Mouse (Mus musculus): ENCODE results near the gene Kazald1. TPM values are rescaled to one million over a fixed set of nuclear protein-coding genes. Genes with fewer than 3 reads are reported as not detected.
"Not testable (repeated sequence)": the region's sequence is repeated elsewhere in the genome, so short reads cannot be mapped to it uniquely, and the experiment has no call there.

Gene Kazald1
- total RNA-seq (2015) (0.17 and 0.25 TPM in 2 replicates), total RNA-seq (2017) (0.83 and 0.84 TPM in 2 replicates)

GRCm38 (mm10) chr19:45074580-45075322 is at the start of gene Kazald1:
TSS of gene Kazald1 (plus strand) at chr19:45075241.
- peak; percentile 54 for ATAC-seq (replicated peaks; ENCODE audit: poor library complexity)

- ATAC-seq (replicated peaks; ENCODE audit: poor library complexity): no peak
Observed at GRCm38 (mm10) chr19:45025937-45026568, 49.0 kb upstream of the Kazald1 start.

- no peak for ATAC-seq (replicated peaks; ENCODE audit: poor library complexity)
Observed at GRCm38 (mm10) chr19:45026958-45027670, 47.9 kb upstream of the Kazald1 start.

- ATAC-seq (replicated peaks; ENCODE audit: poor library complexity): no peak
Observed at GRCm38 (mm10) chr19:45027848-45028247, 47.2 kb upstream of the Kazald1 start.

GRCm38 (mm10) chr19:45028746-45029145 is 46.3 kb upstream of the Kazald1 start:
- no peak for ATAC-seq (replicated peaks; ENCODE audit: poor library complexity)

- no peak for ATAC-seq (replicated peaks; ENCODE audit: poor library complexity)
Observed at GRCm38 (mm10) chr19:45029571-45029970, 45.5 kb upstream of the Kazald1 start.

- peak; percentile 49 for ATAC-seq (replicated peaks; ENCODE audit: poor library complexity)
Observed at GRCm38 (mm10) chr19:45030111-45030510, 44.9 kb upstream of the Kazald1 start.

GRCm38 (mm10) chr19:45030746-45031693 is 44.0 kb upstream of the Kazald1 start:
- ATAC-seq (replicated peaks; ENCODE audit: poor library complexity): peak; percentile 77

GRCm38 (mm10) chr19:45031780-45032179 is 43.3 kb upstream of the Kazald1 start:
- ATAC-seq (replicated peaks; ENCODE audit: poor library complexity): peak; percentile 82

GRCm38 (mm10) chr19:45032570-45033332 is 42.3 kb upstream of the Kazald1 start:
- ATAC-seq (replicated peaks; ENCODE audit: poor library complexity): peak; percentile 33; the same call in 1 of the 2 replicates

- peak; percentile 84 for ATAC-seq (replicated peaks; ENCODE audit: poor library complexity)
Observed at GRCm38 (mm10) chr19:45036867-45037266, 38.2 kb upstream of the Kazald1 start.

- not testable (repeated sequence) for ATAC-seq (replicated peaks; ENCODE audit: poor library complexity)
Observed at GRCm38 (mm10) chr19:45038198-45038597, 36.8 kb upstream of the Kazald1 start.

- no peak for ATAC-seq (replicated peaks; ENCODE audit: poor library complexity)
Observed at GRCm38 (mm10) chr19:45040214-45040613, 34.8 kb upstream of the Kazald1 start.

- ATAC-seq (replicated peaks; ENCODE audit: poor library complexity): no peak
Observed at GRCm38 (mm10) chr19:45044389-45044927, 30.6 kb upstream of the Kazald1 start.

GRCm38 (mm10) chr19:45045236-45045635 is 29.8 kb upstream of the Kazald1 start:
- ATAC-seq (replicated peaks; ENCODE audit: poor library complexity): no peak

- no peak for ATAC-seq (replicated peaks; ENCODE audit: poor library complexity)
Observed at GRCm38 (mm10) chr19:45045651-45046050, 29.4 kb upstream of the Kazald1 start, which contains the start of gene Pdzd7. TSS of gene Pdzd7 (minus strand) at chr19:45045717.

GRCm38 (mm10) chr19:45046523-45047321 is 28.3 kb upstream of the Kazald1 start:
- peak; percentile 26; the same call in 1 of the 2 replicates for ATAC-seq (replicated peaks; ENCODE audit: poor library complexity)

GRCm38 (mm10) chr19:45047417-45047934 is 27.6 kb upstream of the Kazald1 start, which contains the start of gene Sfxn3:
TSS of gene Sfxn3 (plus strand) at chr19:45047503.
- ATAC-seq (replicated peaks; ENCODE audit: poor library complexity): peak; percentile 82
